Mouse (Mus musculus): ENCODE measurements at regions not wholly inside any gene's neighbourhood (a gene's known extent, or its start where the extent isn't known, plus 50 kb on each side); places are given as distances from the start of the nearest gene placed in this dataset.

- ATAC-seq (ENCODE audit: low read depth) (peak; percentile 72), DNase-seq (ENCODE audit: low spot score) (peak; percentile 60)
- Histone ChIP-seq H3K27ac (replicated peaks; ENCODE audit: low read depth, low read length) (no peak overlapping the region), H3K4me1 (ENCODE audit: control insufficient read depth, insufficient read depth, low read length) (peaks cover 4% of the 10 kb centered on the region), H3K4me2 (ENCODE audit: low read depth, low read length) (no peak overlapping the region), H3K9me3 (ENCODE audit: control insufficient read depth, low read length) (peaks cover 13% of the 10 kb centered on the region), H3K27me3 (replicated peaks; ENCODE audit: control insufficient read depth, insufficient read depth, low read length) (no peaks in the 10 kb centered on the region), H3K36me3 (ENCODE audit: control insufficient read depth, insufficient read depth, low read length) (no peaks in the 10 kb centered on the region), H3K4me3 (ENCODE audit: low read depth, low read length) (no peak overlapping the region), H3K9ac (ENCODE audit: low read depth, low read length) (no peak overlapping the region)
- WGBS, result 43% methylated on average over 7 of the region's 7 CpGs
Measured at GRCm38 (mm10) chr5:119213692-119214357, 456.6 kb upstream of the Tbx3 start.

- no peak overlapping the region for H3K9ac ChIP-seq (ENCODE audit: low read depth, low read length)
- H3K4me1 ChIP-seq (ENCODE audit: control insufficient read depth, insufficient read depth, low read length), result peaks cover 4% of the 10 kb centered on the region
- no peak overlapping the region for H3K4me3 ChIP-seq (ENCODE audit: low read depth, low read length)
- H3K27ac ChIP-seq (replicated peaks; ENCODE audit: low read depth, low read length), result no peak overlapping the region
- H3K9me3 ChIP-seq (ENCODE audit: control insufficient read depth, low read length), result peaks cover 4% of the 10 kb centered on the region; the same call in 1 of the 2 replicates
- H3K4me2 ChIP-seq (ENCODE audit: low read depth, low read length), result no peak overlapping the region
- no peak for DNase-seq (ENCODE audit: low spot score)
- no peaks in the 10 kb centered on the region for H3K27me3 ChIP-seq (replicated peaks; ENCODE audit: control insufficient read depth, insufficient read depth, low read length)
- ATAC-seq (ENCODE audit: low read depth), result no peak
- no peaks in the 10 kb centered on the region for H3K36me3 ChIP-seq (ENCODE audit: control insufficient read depth, insufficient read depth, low read length)
- WGBS, result 88% methylated on average over 9 of the region's 9 CpGs
Measured at GRCm38 (mm10) chr5:119214937-119215336, 455.5 kb upstream of the Tbx3 start.

GRCm38 (mm10) chr5:119215364-119215763, 455.1 kb upstream of the Tbx3 start:
- DNase-seq (ENCODE audit: low spot score) (peak; percentile 48), ATAC-seq (ENCODE audit: low read depth) (no peak)
- 72% methylated on average over 10 of the region's 10 CpGs for WGBS
- H3K4me3 ChIP-seq (ENCODE audit: low read depth, low read length), result no peak overlapping the region
- no peak overlapping the region for H3K4me2 ChIP-seq (ENCODE audit: low read depth, low read length)
- H3K36me3 ChIP-seq (ENCODE audit: control insufficient read depth, insufficient read depth, low read length), result no peaks in the 10 kb centered on the region
- H3K27me3 ChIP-seq (replicated peaks; ENCODE audit: control insufficient read depth, insufficient read depth, low read length), result no peaks in the 10 kb centered on the region
- H3K9ac ChIP-seq (ENCODE audit: low read depth, low read length), result no peak overlapping the region
- no peaks in the 10 kb centered on the region; the same call in 1 of the 2 replicates for H3K9me3 ChIP-seq (ENCODE audit: control insufficient read depth, low read length)
- H3K27ac ChIP-seq (replicated peaks; ENCODE audit: low read depth, low read length), result no peak overlapping the region
- H3K4me1 ChIP-seq (ENCODE audit: control insufficient read depth, insufficient read depth, low read length), result peaks cover 4% of the 10 kb centered on the region

GRCm38 (mm10) chr5:119216146-119216545, 454.3 kb upstream of the Tbx3 start:
- Histone ChIP-seq H3K9me3 (ENCODE audit: control insufficient read depth, low read length) (no peaks in the 10 kb centered on the region), H3K4me2 (ENCODE audit: low read depth, low read length) (no peak overlapping the region), H3K9ac (ENCODE audit: low read depth, low read length) (no peak overlapping the region), H3K4me1 (ENCODE audit: control insufficient read depth, insufficient read depth, low read length) (peaks cover 4% of the 10 kb centered on the region), H3K4me3 (ENCODE audit: low read depth, low read length) (no peak overlapping the region), H3K36me3 (ENCODE audit: control insufficient read depth, insufficient read depth, low read length) (no peaks in the 10 kb centered on the region), H3K27ac (replicated peaks; ENCODE audit: low read depth, low read length) (no peak overlapping the region), H3K27me3 (replicated peaks; ENCODE audit: control insufficient read depth, insufficient read depth, low read length) (no peaks in the 10 kb centered on the region)
- DNase-seq (ENCODE audit: low spot score), result no peak
- 74% methylated on average over 3 of the region's 3 CpGs for WGBS
- ATAC-seq (ENCODE audit: low read depth), result no peak

- peaks cover 4% of the 10 kb centered on the region for H3K4me1 ChIP-seq (ENCODE audit: control insufficient read depth, insufficient read depth, low read length)
- H3K36me3 ChIP-seq (ENCODE audit: control insufficient read depth, insufficient read depth, low read length), result no peaks in the 10 kb centered on the region
- no peak for DNase-seq (ENCODE audit: low spot score)
- no peaks in the 10 kb centered on the region for H3K27me3 ChIP-seq (replicated peaks; ENCODE audit: control insufficient read depth, insufficient read depth, low read length)
- H3K27ac ChIP-seq (replicated peaks; ENCODE audit: low read depth, low read length), result no peak overlapping the region
- no peak overlapping the region for H3K4me3 ChIP-seq (ENCODE audit: low read depth, low read length)
- no peaks in the 10 kb centered on the region for H3K9me3 ChIP-seq (ENCODE audit: control insufficient read depth, low read length)
- no peak overlapping the region for H3K4me2 ChIP-seq (ENCODE audit: low read depth, low read length)
- no peak overlapping the region for H3K9ac ChIP-seq (ENCODE audit: low read depth, low read length)
- no peak for ATAC-seq (ENCODE audit: low read depth)
- 40% methylated on average over 9 of the region's 9 CpGs for WGBS
Measured at GRCm38 (mm10) chr5:119217077-119217476, 453.4 kb upstream of the Tbx3 start.

GRCm38 (mm10) chr5:119228691-119229090, 441.8 kb upstream of the Tbx3 start:
- WGBS, result 88% methylated on average over 5 of the region's 5 CpGs
- ATAC-seq (ENCODE audit: low read depth) (no peak), DNase-seq (ENCODE audit: low spot score) (no peak)
- no peak overlapping the region for H3K27ac ChIP-seq (replicated peaks; ENCODE audit: low read depth, low read length)
- H3K27me3 ChIP-seq (replicated peaks; ENCODE audit: control insufficient read depth, insufficient read depth, low read length), result no peaks in the 10 kb centered on the region
- no peak overlapping the region for H3K4me2 ChIP-seq (ENCODE audit: low read depth, low read length)
- no peak overlapping the region for H3K4me3 ChIP-seq (ENCODE audit: low read depth, low read length)
- no peak overlapping the region for H3K9ac ChIP-seq (ENCODE audit: low read depth, low read length)
- H3K4me1 ChIP-seq (ENCODE audit: control insufficient read depth, insufficient read depth, low read length), result no peaks in the 10 kb centered on the region
- H3K9me3 ChIP-seq (ENCODE audit: control insufficient read depth, low read length), result no peaks in the 10 kb centered on the region
- H3K36me3 ChIP-seq (ENCODE audit: control insufficient read depth, insufficient read depth, low read length), result no peaks in the 10 kb centered on the region

GRCm38 (mm10) chr5:119232941-119233340, 437.5 kb upstream of the Tbx3 start:
- Histone ChIP-seq H3K36me3 (ENCODE audit: control insufficient read depth, insufficient read depth, low read length) (no peaks in the 10 kb centered on the region), H3K27ac (replicated peaks; ENCODE audit: low read depth, low read length) (no peak overlapping the region), H3K9ac (ENCODE audit: low read depth, low read length) (no peak overlapping the region), H3K4me3 (ENCODE audit: low read depth, low read length) (no peak overlapping the region), H3K9me3 (ENCODE audit: control insufficient read depth, low read length) (no peaks in the 10 kb centered on the region), H3K4me1 (ENCODE audit: control insufficient read depth, insufficient read depth, low read length) (no peaks in the 10 kb centered on the region), H3K27me3 (replicated peaks; ENCODE audit: control insufficient read depth, insufficient read depth, low read length) (no peaks in the 10 kb centered on the region), H3K4me2 (ENCODE audit: low read depth, low read length) (no peak overlapping the region)
- no peak for DNase-seq (ENCODE audit: low spot score)
- ATAC-seq (ENCODE audit: low read depth), result no peak
- WGBS, result 67% methylated on average over 7 of the region's 7 CpGs

GRCm38 (mm10) chr5:119235884-119236283, 434.6 kb upstream of the Tbx3 start:
- no peaks in the 10 kb centered on the region for H3K9me3 ChIP-seq (ENCODE audit: control insufficient read depth, low read length)
- H3K9ac ChIP-seq (ENCODE audit: low read depth, low read length), result no peak overlapping the region
- H3K27ac ChIP-seq (replicated peaks; ENCODE audit: low read depth, low read length), result no peak overlapping the region
- no peaks in the 10 kb centered on the region for H3K27me3 ChIP-seq (replicated peaks; ENCODE audit: control insufficient read depth, insufficient read depth, low read length)
- no peaks in the 10 kb centered on the region for H3K4me1 ChIP-seq (ENCODE audit: control insufficient read depth, insufficient read depth, low read length)
- no peaks in the 10 kb centered on the region for H3K36me3 ChIP-seq (ENCODE audit: control insufficient read depth, insufficient read depth, low read length)
- DNase-seq (ENCODE audit: low spot score) (peak; percentile 68), ATAC-seq (ENCODE audit: low read depth) (peak; percentile 53; the same call in 1 of the 2 replicates)
- WGBS, result 69% methylated on average over 10 of the region's 10 CpGs
- H3K4me3 ChIP-seq (ENCODE audit: low read depth, low read length), result no peak overlapping the region
- no peak overlapping the region for H3K4me2 ChIP-seq (ENCODE audit: low read depth, low read length)

- Histone ChIP-seq H3K4me1 (ENCODE audit: control insufficient read depth, insufficient read depth, low read length) (no peaks in the 10 kb centered on the region), H3K27me3 (replicated peaks; ENCODE audit: control insufficient read depth, insufficient read depth, low read length) (no peaks in the 10 kb centered on the region; the same call in 1 of the 2 replicates), H3K4me2 (ENCODE audit: low read depth, low read length) (no peak overlapping the region), H3K4me3 (ENCODE audit: low read depth, low read length) (no peak overlapping the region), H3K9ac (ENCODE audit: low read depth, low read length) (no peak overlapping the region), H3K27ac (replicated peaks; ENCODE audit: low read depth, low read length) (0 out of 2 replicates have a peak overlapping the region, but pooled peaks have one; percentile 11), H3K36me3 (ENCODE audit: control insufficient read depth, insufficient read depth, low read length) (no peaks in the 10 kb centered on the region), H3K9me3 (ENCODE audit: control insufficient read depth, low read length) (no peaks in the 10 kb centered on the region)
- 37% methylated on average over 10 of the region's 10 CpGs for WGBS
- DNase-seq (ENCODE audit: low spot score) (peak; percentile 64), ATAC-seq (ENCODE audit: low read depth) (peak; percentile 55)
Measured at GRCm38 (mm10) chr5:119246824-119247223, 423.6 kb upstream of the Tbx3 start.

All from embryonic facial prominence, embryonic 14.5 days (tissue).